Mouse (Mus musculus): ENCODE measurements at regions not wholly inside any gene's neighbourhood (a gene's known extent, or its start where the extent isn't known, plus 50 kb on each side); places are given as distances from the start of the nearest gene placed in this dataset.

GRCm38 (mm10) chr6:44092336-44092735, 426.3 kb upstream of the Tpk1 start:
- no peak for DNase-seq

DNA sequence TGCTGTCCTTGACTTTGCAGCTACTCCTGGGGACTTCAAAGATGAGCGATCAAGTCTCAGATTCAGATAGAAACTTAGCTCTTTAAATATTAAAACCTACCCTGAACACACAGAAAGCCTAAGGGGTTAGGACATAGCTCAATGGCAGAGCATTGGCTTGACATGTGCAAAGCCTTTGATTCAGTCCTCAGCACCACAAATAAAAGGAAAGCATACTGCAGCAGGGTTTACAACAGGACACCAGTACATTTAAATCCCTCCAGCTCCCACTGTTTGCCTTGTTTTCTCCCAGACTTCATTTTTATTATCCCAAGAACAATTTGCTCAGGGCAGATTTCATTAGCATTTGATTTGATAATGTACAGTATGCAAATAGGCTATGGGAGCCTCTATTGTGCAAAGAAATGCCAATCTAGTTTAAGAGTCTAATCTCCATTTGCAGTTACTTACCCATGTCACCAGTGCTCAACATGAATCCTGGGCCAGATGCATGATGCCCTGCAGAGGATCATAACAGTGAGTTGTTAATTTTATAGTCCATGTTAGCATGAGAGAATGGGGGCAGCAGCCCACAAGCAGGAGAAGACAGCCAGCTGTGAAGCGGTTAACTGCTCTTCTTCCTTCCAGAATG, 416.0 kb upstream of the Tpk1 start:
- DNase-seq: no peak

GRCm38 (mm10) chr6:44073124-44073523, 407.0 kb upstream of the Tpk1 start:
- peak; percentile 19 for DNase-seq

- DNase-seq: no peak
Observed at GRCm38 (mm10) chr6:44067841-44068240, 401.8 kb upstream of the Tpk1 start.
